Mouse (Mus musculus) liver, embryonic 13.5 days (tissue): ENCODE measurements around the gene Map4k2. TPM values are rescaled to one million over a fixed set of nuclear protein-coding genes. Genes with fewer than 3 reads are reported as not detected.
A peak's percentile ranks its signal among the peaks of the same experiment; 100 is the strongest.

Experiments used
- ATAC-seq: fragments of 200-750 bp; cut with Nextera tagmentation; 2 replicates; pipeline ENCODE4 v1.8.0; 2017; ENCODE audit warnings: low read depth, mild to moderate bottlenecking, moderate number of reproducible peaks, moderate library complexity
- DNase-seq: peaks from one replicate; pipeline ENCODE4 v3.0.0; 2022
- H3K27ac ChIP-seq: fragments of 300-500 bp; sonication (generic); 2 replicates; pipeline ENCODE4 v1.5.1; 2015; ENCODE audit warnings: moderate library complexity, mild to moderate bottlenecking, inconsistent platforms
- H3K27me3 ChIP-seq: fragments of 300-500 bp; sonication (generic); 2 replicates; pipeline ENCODE4 v1.6.1; 2015; ENCODE audit warnings: mild to moderate bottlenecking, inconsistent platforms
- H3K36me3 ChIP-seq: fragments of 300-500 bp; sonication (generic); 2 replicates; pipeline ENCODE4 v1.6.1; 2015; ENCODE audit warnings: mild to moderate bottlenecking, inconsistent platforms
- H3K4me1 ChIP-seq: fragments of 300-500 bp; sonication (generic); replicated peaks from 2 replicates; pipeline ENCODE4 v1.6.1; 2015; ENCODE audit warnings: inconsistent platforms
- H3K4me2 ChIP-seq: fragments of 300-500 bp; sonication (generic); 2 replicates; pipeline ENCODE4 v1.6.1; 2015; ENCODE audit warnings: inconsistent platforms, mild to moderate bottlenecking, moderate library complexity
- H3K4me3 ChIP-seq: fragments of 300-500 bp; sonication (generic); replicated peaks from 2 replicates; pipeline ENCODE4 v1.5.1; 2015; ENCODE audit warnings: mild to moderate bottlenecking, inconsistent platforms
- H3K9ac ChIP-seq: fragments of 300-500 bp; sonication (generic); 2 replicates; pipeline ENCODE4 v1.6.1; 2015; ENCODE audit warnings: mild to moderate bottlenecking, inconsistent platforms
- H3K9me3 ChIP-seq: fragments of 300-500 bp; sonication (generic); replicated peaks from 2 replicates; pipeline ENCODE4 v1.6.1; 2016; ENCODE audit warnings: inconsistent platforms
- WGBS: fragments of 180-500 bp; shearing (Covaris S2); methylation state at CpG from one replicate; pipeline ENCODE4 v1.1.7; 2015; ENCODE audit not compliant: insufficient replicate concordance; 5-methylcytosine and 5-hydroxymethylcytosine counted together
- microRNA-seq: library from miRNA; unstranded; fragments of <30 nt; microRNA quantifications from one replicate; pipeline ENCODE4, GENCODE M21; 2016
- polyA plus RNA-seq: library from polyadenylated mRNA; unstranded; fragments of >200 nt; fragmentation: Nextera tagmentation; extraction: Ambion mirVana; gene quantifications from 2 replicates; pipeline ENCODE4 v1.2.1, GENCODE M21; 2015

Map4k2 gene
- polyA plus RNA-seq, 1 experiment from 2014 or later = 4.5 TPM

DNA sequence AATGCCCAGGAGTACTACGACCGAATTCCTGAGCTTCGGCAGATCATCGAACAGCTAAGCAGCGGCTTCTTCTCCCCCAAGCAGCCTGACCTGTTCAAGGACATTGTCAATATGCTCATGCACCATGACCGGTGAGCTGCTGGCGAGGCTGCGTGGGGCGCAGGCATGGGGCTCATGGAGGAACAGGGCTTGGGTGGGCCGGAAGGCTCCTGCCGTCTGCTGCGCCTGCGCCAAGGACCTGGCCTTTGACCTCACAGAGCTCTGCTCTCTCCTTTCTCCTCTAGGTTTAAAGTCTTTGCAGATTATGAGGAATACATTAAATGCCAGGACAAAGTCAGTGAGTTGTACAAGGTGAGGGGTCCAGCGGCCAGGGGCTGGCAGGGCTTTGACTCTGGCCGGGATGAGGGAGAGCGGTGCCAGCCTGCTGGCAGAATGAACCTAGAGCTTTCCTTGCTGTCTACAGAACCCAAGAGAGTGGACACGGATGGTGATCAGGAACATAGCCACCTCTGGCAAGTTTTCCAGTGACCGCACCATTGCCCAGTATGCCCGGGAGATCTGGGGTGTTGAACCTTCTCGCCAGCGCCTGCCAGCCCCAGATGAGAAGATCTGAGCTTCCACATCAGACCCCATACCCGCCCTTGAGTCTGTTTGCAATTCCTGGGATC is 56.8 kb downstream of the Map4k2 start:
- no peak overlapping the region for H3K4me2 ChIP-seq
- H3K27ac ChIP-seq = peak overlapping the region; percentile 0; the same call in 1 of the 2 replicates
- H3K9ac ChIP-seq = no peak overlapping the region
- no peak overlapping the region for H3K4me3 ChIP-seq
- no peak for DNase-seq
- H3K36me3 ChIP-seq = no peaks in the 10 kb centered on the region
- WGBS = 75% methylated on average over 22 of the region's 22 CpGs
- ATAC-seq = no peak
- no peaks in the 10 kb centered on the region for H3K9me3 ChIP-seq
- H3K4me1 ChIP-seq = peaks cover 43% of the 10 kb centered on the region
- peaks cover 60% of the 10 kb centered on the region for H3K27me3 ChIP-seq

DNA sequence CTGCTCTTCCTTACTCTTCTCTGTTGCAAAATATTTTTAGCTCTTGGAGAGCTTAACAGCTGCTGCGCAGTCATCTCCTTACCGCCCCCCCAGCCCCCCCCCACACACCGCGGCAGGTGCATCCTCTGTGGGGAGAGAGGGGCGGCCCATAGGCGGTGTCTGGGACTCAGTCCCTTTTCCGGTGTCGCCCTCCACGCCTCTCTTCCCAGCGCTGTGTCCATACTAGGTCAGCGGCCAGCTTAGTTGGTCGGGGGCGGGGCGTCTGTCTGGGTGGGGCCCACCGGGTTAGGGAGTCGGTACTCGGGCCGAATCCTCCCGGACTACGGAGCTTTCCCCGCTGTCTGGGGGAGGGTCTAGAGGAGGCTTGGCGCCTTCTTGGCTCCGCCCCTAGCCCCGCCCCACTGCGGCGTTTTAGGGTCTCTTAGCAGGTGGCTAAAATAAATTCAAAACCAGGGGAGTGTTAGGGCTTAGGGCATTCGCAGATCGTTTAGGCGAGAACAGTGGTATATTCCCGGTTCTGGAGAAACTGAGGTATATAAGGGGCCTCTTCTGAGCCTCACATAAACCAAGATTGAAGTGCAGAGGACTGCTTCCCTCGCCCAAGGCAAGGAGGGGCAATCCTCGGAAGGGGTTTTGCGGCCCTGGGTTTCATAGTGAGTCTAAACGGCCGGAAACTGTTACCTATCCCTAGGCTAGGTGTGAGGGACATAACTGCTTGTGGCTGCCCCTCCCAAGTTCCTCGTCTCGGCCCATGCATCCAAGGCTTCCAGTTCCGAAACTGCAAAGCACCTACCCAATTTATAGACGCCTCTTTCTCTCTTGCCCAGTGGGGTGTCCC is 57.7 kb downstream of the Map4k2 start:
- H3K9me3 ChIP-seq = no peaks in the 10 kb centered on the region
- H3K4me3 ChIP-seq = peak overlapping the region; percentile 64
- DNase-seq = peak; percentile 40
- peak; percentile 38 for ATAC-seq
- H3K36me3 ChIP-seq = peaks cover 4% of the 10 kb centered on the region; the same call in 1 of the 2 replicates
- H3K9ac ChIP-seq = peak overlapping the region; percentile 65
- H3K4me2 ChIP-seq = peak overlapping the region; percentile 91
- peaks cover 60% of the 10 kb centered on the region for H3K27me3 ChIP-seq
- H3K27ac ChIP-seq = peak overlapping the region; percentile 60
- WGBS = 1% methylated on average over 38 of the region's 39 CpGs
- peaks cover 52% of the 10 kb centered on the region for H3K4me1 ChIP-seq

DNA sequence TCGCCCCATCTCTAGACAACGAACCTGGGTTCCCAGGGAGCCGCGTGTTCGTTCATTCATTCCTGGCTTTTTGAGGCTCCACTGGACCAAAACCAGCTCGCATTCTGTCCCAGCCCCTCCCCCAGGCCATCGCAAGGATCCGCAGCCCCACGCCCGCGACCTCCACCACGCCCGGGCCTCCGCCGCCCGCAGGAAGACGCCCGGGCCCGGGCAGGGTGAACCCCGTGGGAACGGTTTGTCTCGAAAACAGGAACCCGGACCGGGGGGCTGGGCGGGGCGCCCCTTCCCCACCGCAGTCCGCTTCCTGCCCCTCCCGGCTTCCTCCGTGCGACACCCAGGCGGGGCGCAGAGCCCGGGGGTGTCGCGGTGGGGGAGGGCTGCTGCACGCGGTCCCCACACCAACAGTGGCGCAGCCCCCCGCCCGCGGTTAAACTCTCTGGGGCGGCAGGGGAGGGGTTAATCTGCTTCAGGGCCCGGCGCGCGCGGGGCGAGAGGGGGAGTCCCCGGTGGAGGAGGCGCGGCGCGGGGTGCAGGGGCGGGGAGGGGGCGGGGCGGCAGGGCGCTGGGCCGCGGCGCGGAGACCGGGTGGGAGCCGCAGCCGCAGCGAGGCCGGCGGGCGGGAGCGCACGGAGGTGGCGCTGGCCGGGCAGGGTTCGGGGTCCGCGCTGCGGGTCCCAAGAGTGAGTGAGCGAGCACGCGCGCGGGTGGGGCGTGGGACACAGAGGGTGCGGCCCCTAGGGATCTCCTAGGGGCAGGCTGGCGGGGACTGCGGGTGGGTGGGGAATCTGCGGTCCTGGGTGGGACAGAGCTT is 58.6 kb downstream of the Map4k2 start, which contains the start of gene Rasgrp2:
TSS of gene Rasgrp2 (plus strand) at position 56 of the 811 bp plus-strand sequence.
- no peaks in the 10 kb centered on the region for H3K9me3 ChIP-seq
- H3K9ac ChIP-seq = peak within 1 kb of the TSS; percentile 65
- no peak for ATAC-seq
- WGBS = 1% methylated on average over 86 of the region's 87 CpGs
- DNase-seq = no peak
- peak within 1 kb of the TSS; percentile 64 for H3K4me3 ChIP-seq
- peak within 1 kb of the TSS; percentile 65 for H3K27ac ChIP-seq
- peak within 1 kb of the TSS; percentile 91 for H3K4me2 ChIP-seq
- peaks cover 60% of the 10 kb centered on the region for H3K27me3 ChIP-seq
- H3K4me1 ChIP-seq = peaks cover 52% of the 10 kb centered on the region
- peaks cover 7% of the 10 kb centered on the region for H3K36me3 ChIP-seq

DNA sequence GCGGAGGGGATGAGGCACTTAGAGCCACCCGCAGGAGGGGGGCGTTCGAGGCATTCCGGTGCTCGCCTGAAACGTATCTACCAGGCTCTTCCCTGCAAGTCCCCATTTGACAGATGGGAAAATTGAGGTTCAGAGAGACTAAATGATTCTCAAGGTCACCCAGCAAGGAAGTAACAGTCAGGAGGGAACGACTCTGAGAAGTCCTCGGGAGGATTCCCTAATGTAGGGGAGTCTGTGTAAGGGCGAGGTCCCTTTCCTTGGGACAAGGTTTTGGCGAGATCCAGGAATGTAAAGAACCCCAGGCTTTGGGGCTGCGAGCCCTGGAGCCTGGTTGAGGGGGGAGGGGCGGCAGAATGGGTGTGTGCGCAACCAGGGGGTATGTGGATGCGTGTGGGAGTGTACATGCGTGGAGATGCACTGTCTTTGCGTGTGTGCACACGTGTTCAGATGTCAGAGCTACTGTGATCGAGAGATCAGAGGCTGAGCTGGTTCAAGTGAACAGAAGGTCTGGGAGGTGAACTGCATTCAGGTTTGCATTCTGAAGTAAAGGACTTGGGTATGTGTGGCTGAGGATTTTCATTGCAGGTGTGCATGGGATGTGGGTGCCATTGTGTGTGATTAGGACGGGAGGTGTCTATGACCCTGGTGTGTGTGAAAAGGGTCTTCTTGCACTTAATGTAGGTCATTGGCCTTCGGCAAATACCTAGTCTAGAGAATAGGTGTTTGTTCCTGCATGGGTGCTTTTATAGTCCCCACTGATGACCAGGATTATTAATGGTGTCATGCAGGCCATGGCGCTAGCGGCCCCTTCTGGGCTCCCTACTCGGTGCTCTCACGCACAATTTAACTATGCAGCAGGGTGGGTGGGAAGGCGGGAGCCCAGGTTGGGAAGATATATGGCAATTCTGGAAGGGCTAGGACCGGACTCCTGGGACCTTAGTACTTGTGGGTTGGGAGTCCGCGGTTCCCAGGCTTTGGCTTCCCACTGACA is 59.5 kb downstream of the Map4k2 start:
- Histone ChIP-seq H3K36me3 (peaks cover 7% of the 10 kb centered on the region), H3K27ac (peak overlapping the region; percentile 65), H3K4me1 (peaks cover 55% of the 10 kb centered on the region), H3K4me3 (peak overlapping the region; percentile 64), H3K27me3 (peaks cover 60% of the 10 kb centered on the region), H3K9me3 (no peaks in the 10 kb centered on the region), H3K4me2 (peak overlapping the region; percentile 91), H3K9ac (peak overlapping the region; percentile 65)
- no peak for ATAC-seq
- DNase-seq = no peak
- WGBS = 2% methylated on average over 28 of the region's 29 CpGs

DNA sequence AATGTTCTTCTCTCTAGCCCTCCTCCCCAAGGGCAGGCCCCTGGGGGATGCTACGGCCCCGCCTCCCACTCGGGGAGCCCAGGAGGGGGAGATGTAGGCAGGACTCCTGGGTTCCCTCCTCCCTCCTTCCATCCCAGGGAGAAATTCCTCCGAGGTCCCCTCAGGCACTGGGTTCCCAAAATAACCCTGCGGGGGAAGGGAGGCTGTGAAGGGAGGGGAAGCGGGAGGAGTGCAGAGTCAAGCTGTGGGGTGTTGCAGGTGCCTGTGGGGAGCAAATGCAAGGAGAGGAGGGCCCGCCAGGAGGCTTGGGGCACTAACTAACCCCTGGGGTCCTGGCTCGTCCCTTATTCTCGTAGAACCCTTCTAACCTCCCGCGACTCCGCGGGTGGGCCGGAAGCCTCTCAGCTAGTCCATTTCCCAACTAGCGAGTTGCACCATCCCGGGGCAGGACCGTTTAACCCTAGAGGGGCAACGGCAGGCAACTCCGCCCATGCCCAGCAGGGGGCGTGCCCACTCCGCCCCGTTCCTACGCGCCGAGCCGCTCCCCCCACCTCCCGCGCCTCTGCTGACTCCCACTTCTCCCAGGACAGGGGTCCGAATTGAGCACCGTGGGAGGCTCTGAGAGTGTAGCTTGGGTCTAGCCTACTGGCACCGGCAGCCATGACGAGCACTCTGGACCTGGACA is 60.3 kb downstream of the Map4k2 start:
- Histone ChIP-seq H3K4me2 (peak overlapping the region; percentile 91), H3K9ac (peak overlapping the region; percentile 59), H3K9me3 (no peaks in the 10 kb centered on the region), H3K27me3 (peaks cover 60% of the 10 kb centered on the region), H3K4me1 (peaks cover 55% of the 10 kb centered on the region), H3K4me3 (peak overlapping the region; percentile 64), H3K36me3 (peaks cover 7% of the 10 kb centered on the region), H3K27ac (peak overlapping the region; percentile 65)
- under 1% methylated on average over 32 of the region's 32 CpGs for WGBS
- ATAC-seq = peak; percentile 52
- peak; percentile 68 for DNase-seq

DNA sequence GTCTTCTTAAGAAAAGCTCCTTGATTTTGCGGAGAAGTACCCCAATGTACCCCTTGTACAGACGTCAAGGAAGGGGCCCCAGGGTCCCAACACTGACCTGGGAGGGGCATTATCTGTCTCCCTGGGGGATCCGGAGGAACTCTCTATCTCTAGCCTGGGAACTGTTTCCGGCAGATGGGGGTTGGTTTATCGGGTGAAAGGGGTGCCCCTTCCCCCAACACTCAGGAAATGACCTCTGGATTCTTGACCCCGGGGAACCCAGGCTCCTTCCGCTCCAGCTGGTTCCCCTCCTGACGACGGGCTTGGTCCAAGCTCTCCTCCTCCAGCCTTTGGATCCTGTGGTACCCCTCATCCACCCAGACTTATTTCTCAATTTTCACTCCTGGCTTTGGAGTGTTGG is 61.0 kb downstream of the Map4k2 start:
- H3K4me1 ChIP-seq = peaks cover 55% of the 10 kb centered on the region
- peak overlapping the region; percentile 64 for H3K4me3 ChIP-seq
- WGBS = 2% methylated on average over 9 of the region's 9 CpGs
- peak; percentile 29 for ATAC-seq
- H3K27me3 ChIP-seq = peaks cover 57% of the 10 kb centered on the region
- peak overlapping the region; percentile 61; the same call in 1 of the 2 replicates for H3K27ac ChIP-seq
- peak overlapping the region; percentile 91 for H3K4me2 ChIP-seq
- H3K9ac ChIP-seq = peak overlapping the region; percentile 59
- no peak for DNase-seq
- peaks cover 10% of the 10 kb centered on the region for H3K36me3 ChIP-seq
- no peaks in the 10 kb centered on the region for H3K9me3 ChIP-seq

DNA sequence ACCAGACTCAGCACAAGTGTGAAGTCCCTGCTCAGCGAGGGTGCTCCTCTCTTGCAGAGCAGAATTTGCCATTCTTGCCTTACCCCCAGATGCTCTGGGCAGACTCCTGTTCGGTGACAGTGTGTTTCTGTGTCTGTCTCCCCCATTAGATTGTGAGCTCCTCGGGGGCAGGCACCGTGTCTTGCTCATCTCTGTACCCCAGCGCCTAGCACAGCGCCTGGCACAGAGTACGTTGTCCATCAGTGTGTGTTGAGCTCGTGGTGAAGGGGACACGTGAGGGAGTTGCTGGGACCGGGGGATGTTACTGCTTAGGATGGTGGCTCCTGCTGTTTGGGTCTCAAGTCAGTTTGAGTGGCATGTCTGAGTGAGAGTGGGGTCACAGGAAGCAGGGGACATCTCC is 62.9 kb downstream of the Map4k2 start:
- WGBS = 76% methylated on average over 10 of the region's 10 CpGs
- no peak for ATAC-seq
- Histone ChIP-seq H3K4me2 (0 out of 2 replicates have a peak overlapping the region, but pooled peaks have one; percentile 91), H3K27me3 (peaks cover 39% of the 10 kb centered on the region), H3K9ac (no peak overlapping the region), H3K36me3 (peaks cover 16% of the 10 kb centered on the region), H3K4me3 (no peak overlapping the region), H3K9me3 (no peaks in the 10 kb centered on the region), H3K4me1 (peaks cover 53% of the 10 kb centered on the region), H3K27ac (no peak overlapping the region)
- no peak for DNase-seq

Small RNAs within 50 kb of the gene (microRNA-seq; reads per million reads assigned to microRNA genes)
- not detected for gene Mir6989

Other genes starting within 250 kb of the Map4k2 start
- 0.30 and 0.32 TPM in 2 replicates for gene AC131692.1, start 246.7 kb upstream of the Map4k2 start, polyA plus RNA-seq
- gene Naaladl1, start 235.4 kb upstream of the Map4k2 start, polyA plus RNA-seq = 2.2 and 2.6 TPM in 2 replicates
- 27.5 and 27.9 TPM in 2 replicates for gene Sac3d1, start 222.5 kb upstream of the Map4k2 start, polyA plus RNA-seq
- 46.5 and 48.5 TPM in 2 replicates for gene Snx15, start 212.8 kb upstream of the Map4k2 start, polyA plus RNA-seq
- gene Batf2, start 200.2 kb upstream of the Map4k2 start, polyA plus RNA-seq = 0.12 and 0.29 TPM in 2 replicates
- gene Arl2, start 199.6 kb upstream of the Map4k2 start, polyA plus RNA-seq = 37.1 and 38.0 TPM in 2 replicates
- not detected in 2 replicates for gene Majin, start 156.7 kb upstream of the Map4k2 start, polyA plus RNA-seq
- 0.17 TPM in 1 of 2 replicates, not detected in the other for gene Gpha2, start 114.8 kb upstream of the Map4k2 start, polyA plus RNA-seq
- 3.5 and 4.9 TPM in 2 replicates for gene Ppp2r5b, start 105.3 kb upstream of the Map4k2 start, polyA plus RNA-seq
- gene Atg2a, start 99.5 kb upstream of the Map4k2 start, polyA plus RNA-seq = 4.1 and 4.8 TPM in 2 replicates
- gene Ehd1, start 64.4 kb upstream of the Map4k2 start, polyA plus RNA-seq = 68.8 and 72.6 TPM in 2 replicates
- gene Cdc42bpg, start 34.7 kb upstream of the Map4k2 start, polyA plus RNA-seq = 0.14 and 0.16 TPM in 2 replicates
- gene Men1, start 6.2 kb upstream of the Map4k2 start, polyA plus RNA-seq = 26.3 and 29.9 TPM in 2 replicates
- gene Sf1, start 22.6 kb downstream of the Map4k2 start, polyA plus RNA-seq = 68.4 and 92.3 TPM in 2 replicates
- gene Pygm, start 43.3 kb downstream of the Map4k2 start, polyA plus RNA-seq = 2.7 and 2.9 TPM in 2 replicates
- gene Rasgrp2, start 58.2 kb downstream of the Map4k2 start, polyA plus RNA-seq = 77.2 and 85.3 TPM in 2 replicates
- 0.48 and 0.54 TPM in 2 replicates for gene Nrxn2, start 77.6 kb downstream of the Map4k2 start, polyA plus RNA-seq
- gene Slc22a12, start 201.9 kb downstream of the Map4k2 start, polyA plus RNA-seq = not detected in 2 replicates